Mouse (Mus musculus) E14TG2a.4 (cell line): ENCODE data around the gene Ttc24.

Experiments
- H3K27me3 ChIP-seq: 2 replicates; pipeline ENCODE4 v1.6.1; 2014; ENCODE audit warnings: low read length, control low read depth; ENCODE audit not compliant: insufficient read depth
- H3K36me3 ChIP-seq: 2 replicates; pipeline ENCODE4 v1.6.1; 2014; ENCODE audit warnings: low read length, control low read depth; ENCODE audit not compliant: insufficient read depth
- H3K4me1 ChIP-seq: replicated peaks from 2 replicates; pipeline ENCODE4 v1.6.1; 2014; ENCODE audit warnings: low read depth, low read length, control low read depth
- H3K4me3 ChIP-seq: replicated peaks from 2 replicates; pipeline ENCODE4 v1.5.1; 2014; ENCODE audit warnings: mild to moderate bottlenecking, low read length
- H3K9me3 ChIP-seq: 2 replicates; pipeline ENCODE4 v1.6.1; 2014; ENCODE audit warnings: low read length, control low read depth
- CTCF ChIP-seq: conservative IDR thresholded peaks from 2 replicates; pipeline ENCODE4 v1.5.1; 2014; ENCODE audit warnings: low read length
- NANOG ChIP-seq: IDR thresholded peaks from 2 replicates; pipeline ENCODE4 v1.6.1; 2014; ENCODE audit warnings: borderline replicate concordance, low read length, mixed read lengths
- POU5F1 ChIP-seq: IDR thresholded peaks from 2 replicates; pipeline ENCODE4 v1.6.1; 2014; ENCODE audit warnings: low read length, borderline replicate concordance

Ttc24 gene

DNA sequence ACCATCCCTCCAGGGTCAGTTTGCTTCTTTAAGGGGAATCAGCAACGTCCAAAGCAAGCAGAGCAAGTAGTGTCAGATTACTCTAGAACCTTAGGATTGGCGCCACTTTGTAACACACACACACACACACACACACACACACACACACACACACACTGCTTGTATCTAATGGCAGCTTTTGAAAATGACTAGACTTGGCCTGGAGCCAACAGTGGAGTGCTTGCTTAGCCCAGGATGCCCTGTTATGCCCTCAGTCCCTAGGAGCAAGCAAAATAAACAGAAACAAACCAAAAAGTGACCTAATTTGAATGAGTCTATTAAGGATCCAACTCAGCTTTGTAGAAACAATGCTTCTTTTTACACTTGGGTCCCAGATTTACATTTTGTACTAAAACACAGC lies 9.7 kb downstream of the Ttc24 start:
- TF ChIP-seq POU5F1 (no peak), CTCF (no peak), NANOG (no peak)
- Histone ChIP-seq H3K36me3 (no peaks in the 10 kb centered on the region), H3K9me3 (peaks cover 24% of the 10 kb centered on the region), H3K4me1 (peaks cover 10% of the 10 kb centered on the region; the same call in 1 of the 2 replicates), H3K27me3 (peaks cover 7% of the 10 kb centered on the region; the same call in 1 of the 2 replicates), H3K4me3 (no peak overlapping the region)

DNA sequence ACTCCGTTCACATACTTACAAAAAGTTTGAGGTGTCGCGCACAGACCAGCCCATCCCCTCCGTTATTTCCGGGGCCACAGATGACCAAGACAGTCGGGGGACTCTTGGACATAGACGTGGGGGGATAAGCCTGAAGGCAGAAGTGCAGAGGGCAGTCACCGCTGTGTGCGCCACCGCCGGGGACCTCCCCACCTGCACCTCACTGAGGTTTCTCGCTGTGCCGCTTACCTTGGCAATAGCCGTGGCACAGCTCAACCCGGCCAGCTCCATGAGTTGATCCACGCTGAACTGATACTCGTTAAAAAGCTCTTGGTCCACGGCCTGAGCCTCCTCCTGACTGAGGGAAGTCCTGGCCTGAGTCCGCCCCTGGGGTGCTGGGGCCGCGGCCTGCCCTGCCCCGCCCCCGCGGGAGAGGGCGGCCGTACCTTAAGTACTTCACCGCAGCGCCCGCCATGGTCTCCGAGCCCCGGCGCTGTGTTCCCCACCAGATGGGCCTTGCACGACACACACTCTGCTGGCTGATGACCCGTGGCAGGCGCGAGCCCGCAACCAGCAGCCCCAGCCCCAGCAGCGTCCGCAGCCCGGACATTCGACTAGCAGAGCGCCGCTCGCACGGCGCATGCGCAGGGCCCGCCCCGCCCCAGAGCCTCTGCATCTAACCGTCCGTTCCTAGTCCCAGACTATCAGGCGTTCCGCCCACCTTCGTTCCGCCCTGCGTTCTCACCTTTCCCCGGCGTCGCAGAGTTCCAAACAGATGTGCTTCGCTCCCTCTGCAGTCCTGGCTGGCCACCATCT lies 20.0 kb downstream of the Ttc24 start, which contains the start of gene Naxe:
Gene Naxe (minus strand): TSS at position 594 of the 795 bp plus-strand sequence.
- TF ChIP-seq CTCF = no peak
- H3K36me3 ChIP-seq = peaks cover 41% of the 10 kb centered on the region
- H3K27me3 ChIP-seq = 0 out of 2 replicates have a peak, but pooled peaks cover 4% of the 10 kb centered on the region
- peak within 1 kb of the TSS; percentile 92 for H3K4me3 ChIP-seq
- H3K4me1 ChIP-seq = peaks cover 14% of the 10 kb centered on the region
- peaks cover 7% of the 10 kb centered on the region for H3K9me3 ChIP-seq

DNA sequence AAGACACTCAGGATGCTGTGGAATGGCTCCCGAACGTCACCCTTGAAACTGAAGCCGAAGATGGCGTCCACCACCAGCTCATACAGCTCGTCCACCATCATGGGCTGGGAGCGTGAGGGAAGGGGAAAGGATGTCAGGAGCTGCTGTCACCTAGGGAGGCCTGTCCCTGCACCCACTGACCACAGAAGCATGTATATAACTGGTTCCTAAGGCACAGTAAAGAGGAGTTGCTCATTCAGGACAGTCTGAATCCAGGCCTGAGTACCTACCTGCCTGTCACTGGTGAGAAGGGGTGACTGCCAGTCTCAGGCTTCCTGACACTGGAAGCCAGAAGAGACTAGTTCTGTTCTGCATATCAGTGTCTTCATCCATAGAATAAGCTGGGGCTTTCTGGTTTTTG lies 21.1 kb downstream of the Ttc24 start:
- Histone ChIP-seq H3K4me1 (peaks cover 14% of the 10 kb centered on the region), H3K36me3 (peaks cover 52% of the 10 kb centered on the region), H3K27me3 (0 out of 2 replicates have a peak, but pooled peaks cover 4% of the 10 kb centered on the region), H3K9me3 (no peaks in the 10 kb centered on the region), H3K4me3 (no peak overlapping the region)
- TF ChIP-seq NANOG = no peak
- no peak for TF ChIP-seq POU5F1
- no peak for TF ChIP-seq CTCF

DNA sequence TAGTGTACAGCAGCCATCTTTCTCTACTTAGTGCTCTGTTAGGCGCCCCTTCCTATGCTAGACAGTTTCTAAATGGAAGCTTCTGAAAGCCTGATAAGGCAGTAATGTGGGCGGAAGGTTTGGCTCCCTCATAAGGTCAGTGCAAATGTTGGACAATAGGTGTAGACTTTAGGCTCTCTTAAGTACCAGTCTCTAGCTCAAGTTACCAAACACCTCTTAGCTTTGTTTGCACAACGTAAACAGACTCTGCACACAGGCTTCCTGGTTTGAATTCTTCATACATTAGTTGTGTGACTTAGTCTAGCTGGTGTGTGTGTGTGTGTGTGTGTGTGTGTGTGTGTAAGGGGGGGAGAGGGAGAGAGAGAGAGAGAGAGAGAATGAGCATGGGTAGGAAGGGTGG lies 28.6 kb downstream of the Ttc24 start:
- Histone ChIP-seq H3K4me1 (peaks cover 39% of the 10 kb centered on the region), H3K4me3 (no peak overlapping the region), H3K27me3 (no peaks in the 10 kb centered on the region), H3K9me3 (no peaks in the 10 kb centered on the region), H3K36me3 (peaks cover 98% of the 10 kb centered on the region)
- no peak for TF ChIP-seq NANOG
- no peak for TF ChIP-seq CTCF
- TF ChIP-seq POU5F1 = no peak

DNA sequence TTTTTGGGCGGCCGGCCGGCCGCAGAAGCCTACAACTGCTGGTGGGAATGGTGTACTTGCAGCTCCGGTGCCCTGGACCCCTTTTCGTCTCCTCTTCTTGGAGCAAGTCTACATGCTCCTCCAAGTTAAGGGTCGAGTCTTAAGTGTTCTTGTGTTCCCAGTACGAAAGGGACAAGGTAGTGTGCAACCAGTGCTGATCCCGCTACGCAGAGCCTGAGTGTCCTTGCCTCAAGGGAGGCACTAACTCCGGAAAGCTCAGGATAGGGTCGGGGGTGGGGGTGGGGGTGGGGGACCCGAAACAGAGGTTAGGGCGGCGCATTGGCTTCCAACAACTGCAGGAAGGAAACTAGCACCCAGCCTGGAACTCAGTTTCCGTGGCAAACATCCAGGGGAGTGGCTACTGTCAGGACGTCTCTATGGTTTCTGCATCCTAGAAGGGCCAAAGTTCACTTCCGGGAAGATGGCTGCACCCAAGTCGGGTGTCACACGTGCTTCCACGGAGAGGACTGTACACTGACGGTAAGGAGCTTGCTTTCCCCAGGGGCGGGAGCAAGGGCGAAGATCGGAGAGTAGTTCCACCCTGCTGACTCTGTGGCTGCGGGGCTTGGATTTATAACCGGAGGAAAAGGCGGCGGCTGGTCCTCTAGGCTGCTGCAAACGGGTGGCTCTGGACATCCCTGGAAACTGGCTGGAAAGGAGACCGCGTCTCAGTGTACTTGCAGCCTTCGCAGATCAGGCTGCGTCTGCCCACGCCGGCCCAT lies 35.3 kb downstream of the Ttc24 start, which contains the start of gene Gpatch4:
Gene Gpatch4 (plus strand): TSS at position 448 of the 761 bp plus-strand sequence.
- TF ChIP-seq POU5F1 = no peak
- no peak for TF ChIP-seq NANOG
- TF ChIP-seq CTCF = no peak
- Histone ChIP-seq H3K4me3 (peak within 1 kb of the TSS; percentile 98), H3K36me3 (peaks cover 33% of the 10 kb centered on the region), H3K4me1 (peaks cover 33% of the 10 kb centered on the region), H3K27me3 (peaks cover 22% of the 10 kb centered on the region), H3K9me3 (no peaks in the 10 kb centered on the region)

DNA sequence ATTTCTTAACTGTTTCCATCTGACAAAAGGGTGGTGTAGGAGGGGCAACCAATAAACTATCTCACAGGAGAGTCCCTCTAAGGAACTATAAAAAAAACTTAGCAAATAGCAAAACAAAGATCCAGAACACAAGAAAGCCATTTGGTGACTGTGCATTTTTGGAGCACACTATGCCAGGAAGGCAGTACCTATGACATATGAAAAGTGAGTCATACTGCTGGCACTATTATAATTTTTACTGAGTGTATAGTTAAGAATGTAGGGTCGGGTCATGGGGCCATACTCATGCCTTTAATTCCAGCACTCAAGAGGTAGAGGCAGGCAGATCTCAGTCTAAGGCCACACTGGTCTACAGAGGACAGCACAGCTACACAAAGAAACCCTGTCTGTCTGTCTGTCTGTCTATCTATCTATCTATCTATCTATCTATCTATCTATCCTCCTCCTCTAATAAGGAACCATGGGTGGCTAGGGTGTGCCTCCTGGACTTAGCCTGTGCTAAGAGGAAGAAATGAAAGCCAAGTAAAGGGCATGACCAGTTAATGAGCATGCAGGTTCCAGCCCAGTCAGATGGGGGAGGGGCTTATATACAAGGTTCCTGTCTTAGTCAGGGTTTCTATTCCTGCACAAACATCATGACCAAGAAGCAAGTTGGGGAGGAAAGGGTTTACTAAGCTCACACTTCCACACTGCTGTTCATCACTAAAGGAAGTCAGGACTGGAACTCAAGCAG lies 42.4 kb downstream of the Ttc24 start:
- H3K4me1 ChIP-seq = peaks cover 45% of the 10 kb centered on the region
- no peak overlapping the region for H3K4me3 ChIP-seq
- H3K9me3 ChIP-seq = no peaks in the 10 kb centered on the region
- no peak for TF ChIP-seq NANOG
- no peak for TF ChIP-seq CTCF
- no peak for TF ChIP-seq POU5F1
- H3K36me3 ChIP-seq = no peaks in the 10 kb centered on the region
- peaks cover 47% of the 10 kb centered on the region for H3K27me3 ChIP-seq

DNA sequence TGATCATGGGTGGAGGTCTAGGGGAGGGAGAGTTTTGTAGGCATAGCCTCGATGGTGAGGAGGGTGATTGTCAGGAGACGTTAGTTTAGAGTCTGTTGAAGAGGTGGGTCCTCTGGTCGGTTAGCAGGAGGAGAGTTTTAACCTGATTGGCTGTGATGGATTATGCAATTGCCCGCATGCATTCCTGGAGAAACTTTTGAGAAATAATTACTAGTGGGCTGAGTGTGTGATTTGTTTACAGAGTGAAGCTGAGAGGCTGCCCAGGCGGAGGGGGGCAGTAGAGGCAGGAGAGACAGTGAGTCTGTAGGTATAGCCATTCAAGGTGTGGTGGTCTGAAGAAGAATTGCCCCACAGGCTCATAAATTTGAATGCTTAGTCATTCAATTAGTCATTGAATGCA lies 44.6 kb downstream of the Ttc24 start:
- H3K4me1 ChIP-seq = peaks cover 46% of the 10 kb centered on the region
- peaks cover 30% of the 10 kb centered on the region for H3K27me3 ChIP-seq
- no peak overlapping the region for H3K4me3 ChIP-seq
- no peak for TF ChIP-seq POU5F1
- no peak for TF ChIP-seq NANOG
- TF ChIP-seq CTCF = no peak
- H3K9me3 ChIP-seq = no peaks in the 10 kb centered on the region
- no peaks in the 10 kb centered on the region for H3K36me3 ChIP-seq
